ENCODE assay signal across 8 mouse cellular contexts in genomic region chr5:137287032-137287952, GRCm38 (mm10). TPM values are rescaled to one million over a fixed set of nuclear protein-coding genes. Genes with fewer than 3 reads are reported as not detected.
A peak's percentile ranks its signal among the peaks of the same experiment; 100 is the strongest.
DNase-seq lines count a peak whose midpoint lies in the region; ATAC-seq and TF ChIP-seq lines count a peak whose summit lies in the region.

Gene Ache (plus strand): TSS chr5:137287519.

- TF ChIP-seq CTCF in bone marrow, adult 2 months (IDR thresholded peaks at IDR 0.05; ENCODE audit: control insufficient read depth, insufficient read depth, low read length), result no peak
- TF ChIP-seq CTCF in heart, postnatal 0 days (IDR thresholded peaks at IDR 0.05; ENCODE audit: low read depth), result no peak

- no peak for TF ChIP-seq POLR2A in bone marrow, adult 2 months (IDR thresholded peaks at IDR 0.05; ENCODE audit: borderline replicate concordance, control insufficient read depth, low read depth, low read length)

- no peaks in the 10 kb centered on the region for H3K9me3 ChIP-seq in lung, embryonic 16.5 days (ENCODE audit: control insufficient read depth, low read length)
- H3K9me3 ChIP-seq in heart, postnatal 0 days (replicated peaks; ENCODE audit: control insufficient read depth, low read length), result no peaks in the 10 kb centered on the region; the same call in 1 of the 2 replicates

- H3K27me3 ChIP-seq in lung, embryonic 16.5 days (ENCODE audit: control insufficient read depth, insufficient read depth, low read depth, low read length), result peaks cover 40% of the 10 kb centered on the region
- H3K27me3 ChIP-seq in heart, postnatal 0 days (ENCODE audit: control insufficient read depth, insufficient read depth, low read length), result peaks cover 41% of the 10 kb centered on the region

- ATAC-seq in lung, embryonic 16.5 days (ENCODE audit: low read depth), result peak; percentile 6
- ATAC-seq in erythroblast, adult 5-6 weeks (replicated peaks; ENCODE audit: low FRiP score, poor library complexity, severe bottlenecking), result no peak
- peak; percentile 17 for ATAC-seq in heart, postnatal 0 days (ENCODE audit: insufficient read depth, low read depth)

- peak within 1 kb of the TSS; percentile 42 for H3K4me3 ChIP-seq in lung, embryonic 16.5 days (ENCODE audit: low read length)
- H3K4me3 ChIP-seq in bone marrow, adult 2 months (replicated peaks; ENCODE audit: control insufficient read depth, low read depth, low read length), result peak within 1 kb of the TSS; percentile 63
- H3K4me3 ChIP-seq in heart, postnatal 0 days (ENCODE audit: low read depth, low read length), result peak within 1 kb of the TSS; percentile 46

- no peaks in the 10 kb centered on the region for H3K36me3 ChIP-seq in lung, embryonic 16.5 days (ENCODE audit: control insufficient read depth, insufficient read depth, low read length)
- no peaks in the 10 kb centered on the region for H3K36me3 ChIP-seq in heart, postnatal 0 days (replicated peaks; ENCODE audit: control insufficient read depth, insufficient read depth, low read length)

- peak within 1 kb of the TSS; percentile 67 for H3K4me2 ChIP-seq in lung, embryonic 16.5 days (ENCODE audit: low read depth, low read length)
- H3K4me2 ChIP-seq in heart, postnatal 0 days (ENCODE audit: low read depth, low read length), result peak within 1 kb of the TSS; percentile 77

- intact Hi-C loops in left cerebral cortex, postnatal 25 days (cut with DNase I), result loop anchor here (2.0 kb wide), 2 partner anchors 20 to 164 kb away; partner anchors contain the start of gene Srrt

- peaks cover 19% of the 10 kb centered on the region for H3K4me1 ChIP-seq in lung, embryonic 16.5 days (replicated peaks; ENCODE audit: control insufficient read depth, insufficient read depth, low read length)
- no peaks in the 10 kb centered on the region; the same call in 1 of the 2 replicates for H3K4me1 ChIP-seq in bone marrow, adult 2 months (ENCODE audit: control insufficient read depth, insufficient read depth, low read length)
- H3K4me1 ChIP-seq in heart, postnatal 0 days (ENCODE audit: control insufficient read depth, insufficient read depth), result peaks cover 16% of the 10 kb centered on the region

- no peak within 1 kb of the TSS for H3K27ac ChIP-seq in lung, embryonic 16.5 days (ENCODE audit: low read length)
- peak within 1 kb of the TSS; percentile 80 for H3K27ac ChIP-seq in bone marrow, adult 2 months (ENCODE audit: control insufficient read depth, insufficient read depth, low read depth, low read length, poor library complexity)
- H3K27ac ChIP-seq in heart, postnatal 0 days (ENCODE audit: low read depth), result no peak within 1 kb of the TSS

- under 1% methylated on average over 39 of the region's 40 CpGs for WGBS in lung, embryonic 16.5 days
- 6% methylated on average over 40 of the region's 40 CpGs for WGBS in bone marrow, adult 2 months
- 3% methylated on average over 40 of the region's 40 CpGs for WGBS in heart, postnatal 0 days

- DNase-seq in lung, postnatal 25 days (ENCODE audit: low spot score), result no peak
- no peak for DNase-seq in heart, postnatal 0 days (ENCODE audit: low spot score)
- DNase-seq in left cerebral cortex, postnatal 25 days (ENCODE audit: low spot score in 2 of 2), result peak; percentile 81 to 88
- DNase-seq in neural tube, embryonic 10.5 days (ENCODE audit: extremely low spot score, low spot score), result peak; percentile 57
- DNase-seq in ovary, adult 18-20 months (ENCODE audit: low spot score), result no peak

- peak within 1 kb of the TSS; percentile 58 for H3K9ac ChIP-seq in lung, embryonic 16.5 days (ENCODE audit: low read length)
- H3K9ac ChIP-seq in heart, postnatal 0 days (replicated peaks; ENCODE audit: low read depth, low read length), result peak within 1 kb of the TSS; percentile 32

- no peak for TF ChIP-seq EP300 in heart, postnatal 0 days (IDR thresholded peaks at IDR 0.05; ENCODE audit: low read depth)

RNA-seq across cellular contexts. Expression of gene Ache, which starts in this region (rescaled TPM):
- 1.9 and 2.6 TPM in 2 replicates for polyA plus RNA-seq in lung, embryonic 16.5 days (2015; fragmentation: Nextera tagmentation; extraction: Ambion mirVana)
- 115 and 217 TPM in 2 replicates for polyA plus RNA-seq in bone marrow, adult 2 months (2011; ENCODE audit: insufficient read depth, insufficient read length, low replicate concordance, missing spikeins)
- 63.5 and 69.6 TPM in 2 replicates for total RNA-seq in erythroblast, adult 5-6 weeks (2015; ENCODE audit: low replicate concordance)
- 55.2 and 63.8 TPM in 2 replicates for total RNA-seq in erythroblast, adult 5-6 weeks (2017; ENCODE audit: low replicate concordance)
- total RNA-seq in heart, postnatal 0 days (2014; rRNA removed; ENCODE audit: low replicate concordance), result 5.3 and 5.9 TPM in 2 replicates
- 2.3 and 2.8 TPM in 2 replicates for polyA plus RNA-seq in heart, postnatal 0 days (2015; fragmentation: Nextera tagmentation; extraction: Ambion mirVana)
- 10 to 100 TPM; 54.9 to 63.3 TPM for total RNA-seq in left cerebral cortex, postnatal 25 days (2021)

Comparison
In these comparisons a context has a peak if more than half of its experiments do, and no peak if none do; other contexts are left out.
1. RNA of gene Ache (polyA plus RNA-seq): 115 to 217 TPM in bone marrow, adult 2 months; 2.3 to 2.8 TPM in heart, postnatal 0 days and 1.9 to 2.6 TPM in lung, embryonic 16.5 days; every median in the first group is over 10 times any median in the second.
2. DNase-seq: peak in left cerebral cortex, postnatal 25 days (2 of 2) and neural tube, embryonic 10.5 days (single experiment); none in lung, postnatal 25 days (single experiment), heart, postnatal 0 days (single experiment) and ovary, adult 18-20 months (single experiment).
3. Peak in every context shown above with its lines, with median percentiles within 50 percentile points of each other: H3K4me3 ChIP-seq.